Mouse (Mus musculus) heart, adult 2 months (tissue): ENCODE measurements around the gene Miip. TPM values are rescaled to one million over a fixed set of nuclear protein-coding genes. Genes with fewer than 3 reads are reported as not detected.
A peak's percentile ranks its signal among the peaks of the same experiment; 100 is the strongest.
"Not testable (repeated sequence)": the region's sequence is repeated elsewhere in the genome, so short reads cannot be mapped to it uniquely, and the experiment has no call there.

ENCODE experiments used
- DNase-seq, 2 experiments: peaks; one replicate each; pipeline ENCODE4 v3.0.0; 2021
- H3K27ac ChIP-seq: fragments of 200-600 bp; 2 replicates; pipeline ENCODE4 v1.8.1; 2022
- H3K27me3 ChIP-seq: fragments of 200-500 bp; 2 replicates; pipeline ENCODE4 v1.6.1; 2012; ENCODE audit warnings: mild to moderate bottlenecking, low read length, inconsistent platforms, mixed read lengths; ENCODE audit not compliant: control insufficient read depth, insufficient read depth
- H3K36me3 ChIP-seq: fragments of 200-500 bp; 2 replicates; pipeline ENCODE4 v1.6.1; 2012; ENCODE audit warnings: low read length, inconsistent platforms; ENCODE audit not compliant: control insufficient read depth, insufficient read depth
- H3K4me1 ChIP-seq: fragments of 200-500 bp; 2 replicates; pipeline ENCODE4 v1.6.1; 2011; ENCODE audit warnings: low read length; ENCODE audit not compliant: control insufficient read depth, insufficient read depth
- H3K4me3 ChIP-seq: fragments of 200-600 bp; 2 replicates; pipeline ENCODE4 v1.8.1; 2022
- H3K79me2 ChIP-seq: fragments of 200-500 bp; replicated peaks from 2 replicates; pipeline ENCODE4 v1.6.1; 2012; ENCODE audit warnings: mild to moderate bottlenecking, inconsistent platforms, low read length, moderate library complexity, mixed read lengths; ENCODE audit not compliant: control insufficient read depth, insufficient read depth
- H3K9ac ChIP-seq: fragments of 200-500 bp; 2 replicates; pipeline ENCODE4 v1.6.1; 2012; ENCODE audit warnings: low read depth, mild to moderate bottlenecking, control low read depth, inconsistent platforms, low read length, mixed read lengths
- CTCF ChIP-seq: fragments of 200-600 bp; IDR thresholded peaks from 2 replicates; pipeline ENCODE4 v1.8.1; 2022; ENCODE audit warnings: antibody characterized with exemption, mild to moderate bottlenecking, moderate library complexity
- EP300 ChIP-seq: fragments of 200-500 bp; IDR thresholded peaks from 2 replicates; pipeline ENCODE4 v1.6.1; 2011; ENCODE audit warnings: low read depth, low read length, control low read depth; ENCODE audit not compliant: insufficient read depth
- POLR2A ChIP-seq: fragments of 200-500 bp; IDR thresholded peaks from 2 replicates; pipeline ENCODE4 v1.6.1; 2011; ENCODE audit warnings: mild to moderate bottlenecking, low read depth, low read length, control low read depth; ENCODE audit not compliant: insufficient read depth
- WGBS: fragments of 180-500 bp; shearing (Covaris S2); methylation state at CpG from one replicate; pipeline ENCODE4 v1.1.7; 2018; 5-methylcytosine and 5-hydroxymethylcytosine counted together
- intact Hi-C: fragments of 180-260 bp; cut with DNase I; formaldehyde crosslinking; loops from one replicate; pipeline ENCODE4 v1.15.1; 2025
- polyA plus RNA-seq: library from polyadenylated mRNA; depleted of rRNA; stranded (reverse); fragments of >200 nt; gene quantifications from 2 replicates; pipeline ENCODE4 v1.2.3, GENCODE M21; 2012
- total RNA-seq, 2 experiments: library from RNA; stranded (reverse); gene quantifications; 2 replicates each; pipeline ENCODE4 v1.2.3; 2021

The Miip gene
- total and polyA plus RNA-seq, 3 experiments, result 5.4 to 24.8 (median 7.4) TPM

DNA sequence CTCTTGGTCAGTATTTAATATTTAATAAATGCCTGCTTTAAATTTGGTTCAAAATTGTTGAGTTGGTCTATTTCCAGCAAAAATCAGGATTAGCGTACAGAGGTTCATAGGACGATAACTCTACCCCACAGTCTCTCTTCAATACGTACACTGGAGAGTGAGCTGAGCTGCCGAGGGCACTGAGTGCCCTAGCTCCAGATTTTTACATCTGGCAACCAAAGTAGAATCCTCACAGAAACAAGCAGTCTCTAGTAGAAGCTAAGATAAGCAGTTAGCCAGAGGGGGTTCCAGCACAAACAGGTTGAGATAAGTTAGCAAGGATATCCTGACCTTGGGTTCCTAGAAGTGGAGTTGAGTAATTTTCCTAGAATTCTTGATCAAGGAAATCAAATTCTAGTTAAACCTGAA, 20.0 kb downstream of the Miip start:
- intact Hi-C loops, result loop anchor here (2.0 to 5.0 kb wide), 2 partner anchors 18 to 36 kb away; no protein-coding TSS in a partner anchor
- Histone ChIP-seq H3K4me1 (peaks cover 4% of the 10 kb centered on the region), H3K36me3 (no peaks in the 10 kb centered on the region; the same call in 1 of the 2 replicates), H3K9ac (peak overlapping the region; percentile 71), H3K27ac (peak overlapping the region; percentile 92), H3K4me3 (peak overlapping the region; percentile 84), H3K79me2 (no peaks in the 10 kb centered on the region; the same call in 1 of the 2 replicates), H3K27me3 (no peaks in the 10 kb centered on the region)
- no peak for TF ChIP-seq CTCF
- no peak for TF ChIP-seq EP300
- no peak; the same call in 1 of the 2 replicates for TF ChIP-seq POLR2A
- 0% methylated on average over 4 of the region's 4 CpGs for WGBS
- no peak for DNase-seq

GRCm38 (mm10) chr4:147847614-147848583, 20.7 kb downstream of the Miip start, which contains the start of gene Zfp933:
Gene Zfp933 (minus strand): TSS chr4:147848366.
- intact Hi-C loops, result loop anchor here (2.0 to 5.0 kb wide), 2 partner anchors 19 to 36 kb away; no protein-coding TSS in a partner anchor
- peak; percentile 56; the same call in 1 of the 2 replicates for TF ChIP-seq POLR2A
- TF ChIP-seq CTCF, result no peak
- H3K27ac ChIP-seq, result peak within 1 kb of the TSS; percentile 92
- no peaks in the 10 kb centered on the region; the same call in 1 of the 2 replicates for H3K79me2 ChIP-seq
- peak; percentile 73 to 74 for DNase-seq
- peak within 1 kb of the TSS; percentile 76 for H3K9ac ChIP-seq
- no peaks in the 10 kb centered on the region for H3K27me3 ChIP-seq
- H3K36me3 ChIP-seq, result no peaks in the 10 kb centered on the region; the same call in 1 of the 2 replicates
- WGBS, result 2% methylated on average over 23 of the region's 23 CpGs
- peaks cover 4% of the 10 kb centered on the region for H3K4me1 ChIP-seq
- peak within 1 kb of the TSS; percentile 84 for H3K4me3 ChIP-seq

DNA sequence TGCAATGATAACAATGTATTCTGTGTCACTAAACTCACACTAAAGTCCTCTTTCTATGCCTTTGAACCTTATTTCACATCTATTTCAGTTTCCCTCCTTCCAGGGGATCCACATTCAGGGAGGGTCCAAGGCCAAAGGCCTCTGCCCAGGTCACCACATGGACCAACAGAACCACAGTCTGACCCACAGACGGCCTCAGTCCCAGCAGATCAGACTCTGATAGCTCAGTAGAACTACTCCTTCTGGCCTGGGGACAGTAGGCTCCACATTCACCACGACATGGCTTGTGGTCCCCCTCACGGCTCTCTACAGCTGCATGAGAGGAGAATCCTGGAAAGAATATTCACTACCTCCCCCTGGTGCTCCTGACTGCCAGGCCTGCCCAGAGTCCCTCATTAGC, 25.7 kb downstream of the Miip start:
- DNase-seq, result no peak
- Histone ChIP-seq H3K9ac (no peak overlapping the region), H3K27me3 (no peaks in the 10 kb centered on the region), H3K4me1 (peaks cover 2% of the 10 kb centered on the region; the same call in 1 of the 2 replicates), H3K27ac (no peak overlapping the region), H3K4me3 (no peak overlapping the region), H3K79me2 (no peaks in the 10 kb centered on the region; the same call in 1 of the 2 replicates), H3K36me3 (no peaks in the 10 kb centered on the region)
- TF ChIP-seq CTCF (no peak), EP300 (no peak), POLR2A (no peak)
- intact Hi-C loops, result no loop called here
- WGBS, result 99% methylated on average over 3 of the region's 3 CpGs

- H3K4me1 ChIP-seq, H3K4me3 ChIP-seq, H3K27me3 ChIP-seq, H3K9ac ChIP-seq, H3K27ac ChIP-seq, H3K36me3 ChIP-seq, intact Hi-C loops, H3K79me2 ChIP-seq: not testable (repeated sequence)
- peak; percentile 50 to 58 for DNase-seq
- 97% methylated on average over 13 of the region's 26 CpGs for WGBS
Measured at GRCm38 (mm10) chr4:147839282-147839681, 29.3 kb downstream of the Miip start.

DNA sequence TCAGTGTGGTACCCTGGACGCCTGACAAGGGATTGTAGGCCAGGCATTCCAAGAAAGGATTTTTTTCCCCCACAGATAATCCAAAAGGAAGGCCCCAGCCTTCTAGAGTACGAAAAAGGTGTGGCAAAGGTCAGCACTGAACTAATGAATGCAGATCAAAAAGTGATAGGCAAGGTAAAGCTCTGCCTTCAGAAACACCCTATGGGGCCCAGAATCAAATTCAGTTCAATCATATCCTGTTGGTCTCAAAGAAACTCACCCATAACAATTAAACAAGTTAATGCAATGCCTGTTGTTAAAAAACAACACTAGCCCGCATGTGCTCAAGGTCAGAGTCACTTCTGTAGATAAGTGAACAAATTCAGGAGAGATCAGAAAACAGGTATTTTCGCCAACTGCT, 44.2 kb downstream of the Miip start:
- 96% methylated on average over 4 of the region's 4 CpGs for WGBS
- H3K36me3 ChIP-seq, result peaks cover 2% of the 10 kb centered on the region
- intact Hi-C loops, result no loop called here

DNA sequence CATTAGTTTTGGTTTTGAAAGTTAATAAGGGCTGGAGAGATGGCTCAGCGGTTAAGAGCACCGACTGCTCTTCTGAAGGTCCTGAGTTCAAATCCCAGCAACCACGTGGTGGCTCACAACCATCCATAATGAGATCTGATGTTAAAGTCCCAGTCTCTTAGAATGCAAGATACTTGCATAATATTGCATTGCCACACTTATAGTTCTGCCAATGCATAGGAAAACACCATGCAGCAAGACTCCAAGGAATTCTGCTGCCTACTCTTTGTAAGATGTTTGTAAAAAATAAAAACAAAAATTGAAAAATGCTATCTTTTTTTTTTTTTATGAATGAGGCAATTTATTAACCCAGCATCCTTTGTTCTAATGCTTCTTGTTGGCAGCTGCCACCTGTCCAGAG, 47.2 kb downstream of the Miip start:
- H3K79me2 ChIP-seq, H3K27me3 ChIP-seq, DNase-seq, H3K4me1 ChIP-seq, H3K9ac ChIP-seq, H3K27ac ChIP-seq, H3K36me3 ChIP-seq, H3K4me3 ChIP-seq, intact Hi-C loops: not testable (repeated sequence)
- WGBS, result 84% methylated on average over 3 of the region's 3 CpGs

More for the DNA sequence above, 44.2 kb downstream of the Miip start:
- Histone ChIP-seq H3K27ac (no peak overlapping the region), H3K9ac (no peak overlapping the region), H3K4me1 (no peaks in the 10 kb centered on the region), H3K4me3 (no peak overlapping the region), H3K27me3 (no peaks in the 10 kb centered on the region), H3K79me2 (no peaks in the 10 kb centered on the region)
- DNase-seq, result no peak
- TF ChIP-seq POLR2A, result no peak
- no peak for TF ChIP-seq CTCF
- no peak for TF ChIP-seq EP300

DNA sequence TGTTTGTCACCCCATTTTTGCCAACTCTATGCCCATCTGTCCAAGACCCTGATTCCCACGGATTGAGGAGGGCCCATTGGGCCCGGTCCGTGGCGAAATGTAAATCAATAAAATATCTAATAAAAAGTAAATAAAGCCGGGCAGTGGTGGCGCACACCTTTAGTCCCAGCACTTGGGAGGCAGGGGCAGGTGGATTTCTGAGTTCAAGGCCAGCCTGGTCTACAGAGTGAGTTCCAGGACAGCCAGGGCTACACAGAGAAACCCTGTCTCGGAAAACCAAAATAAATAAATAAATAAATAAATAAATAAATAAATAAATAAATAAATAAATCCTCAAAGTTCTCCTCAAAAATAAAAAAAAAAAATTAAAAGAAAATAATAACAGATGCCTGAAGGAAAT, 49.0 kb downstream of the Miip start:
- H3K27me3 ChIP-seq, H3K4me3 ChIP-seq, DNase-seq, H3K4me1 ChIP-seq, H3K79me2 ChIP-seq, H3K9ac ChIP-seq, H3K36me3 ChIP-seq, H3K27ac ChIP-seq: not testable (repeated sequence)
- intact Hi-C loops, result loop anchor here (10.0 kb wide), 1 partner anchor 255 kb away; no protein-coding TSS in a partner anchor
- WGBS, result 78% methylated on average over 7 of the region's 7 CpGs
